Mouse (Mus musculus) embryonic stem cell, embryonic (primary cell): ENCODE data around the gene Fam161a.

Experiments
- CTCF ChIA-PET, 4 experiments: fragments of 300-600 bp in 2 of 4; fragments of 350-600 bp in 2 of 4; sonication (Branson Sonifier 250); formaldehyde crosslinking; loops; one replicate each; lab custom pipeline; 2022; ENCODE audit warnings: inconsistent platforms in 2 of 4; lab: Charles Lee
- POLR2A ChIA-PET, 4 experiments: fragments of 300-600 bp in 2 of 4; fragments of 350-600 bp in 2 of 4; sonication (Branson Sonifier 250); formaldehyde crosslinking; loops; one replicate each; lab custom pipeline; 2022; ENCODE audit warnings: antibody characterized with exemption in 4 of 4, inconsistent platforms in 1 of 4; lab: Charles Lee

Gene Fam161a

DNA sequence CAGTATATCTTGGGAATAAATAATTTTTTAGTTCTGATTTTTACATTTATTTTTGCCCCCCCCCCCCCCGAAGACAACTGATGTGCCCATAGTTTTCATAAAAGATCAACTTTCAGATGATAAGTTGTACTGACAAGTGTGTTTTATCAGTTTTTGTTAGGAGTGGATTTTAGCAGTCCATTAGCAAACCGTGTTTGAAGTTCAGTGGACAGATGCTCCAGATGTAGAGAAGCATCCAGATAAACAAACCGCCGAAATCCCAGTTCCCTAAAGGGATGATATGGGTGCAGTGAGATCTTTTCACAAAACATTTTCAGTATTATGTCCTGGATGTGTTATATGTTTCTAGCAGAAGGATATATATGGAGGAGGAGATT lies 1.5 kb downstream of the Fam161a start:
- POLR2A ChIA-PET, result interaction anchor here (0.7 to 14.0 kb wide), 36 partner anchors 9 to 657 kb away, joined by 3 to 427 read pairs (median 7); partner anchors contain the start of genes Cct4 (in 4 of the 4), Ahsa2 (in 2 of the 4), Commd1 (in 2 of the 4) and Gm28048 (in 2 of the 4)
- CTCF ChIA-PET, result interaction anchor here in 2 of 4 experiments (0.6 to 1.5 kb wide), 5 partner anchors 10 to 264 kb away, joined by 3 to 7 read pairs (median 4); no protein-coding TSS in a partner anchor

DNA sequence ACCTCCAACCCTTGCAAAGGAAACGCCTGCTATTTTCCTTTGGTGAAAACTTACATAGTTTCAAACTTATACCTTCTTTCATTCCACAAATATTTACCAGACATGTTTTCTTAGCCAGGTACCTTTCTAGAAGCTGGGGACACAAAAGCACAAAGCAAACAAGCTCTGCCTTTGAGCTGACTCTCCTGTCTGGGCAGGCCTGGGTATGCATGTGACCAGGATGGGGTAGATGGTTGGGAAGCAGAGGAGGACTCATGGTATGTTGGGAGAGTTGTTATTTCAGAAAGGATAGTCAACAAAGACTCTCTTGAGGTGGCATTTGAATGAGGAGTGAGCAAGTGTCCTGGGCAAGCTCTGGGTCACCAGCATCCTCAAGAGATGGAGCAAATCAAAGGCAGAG lies 5.8 kb downstream of the Fam161a start:
- ChIA-PET CTCF (interaction anchor here in 2 of 4 experiments (0.9 to 1.6 kb wide), 7 partner anchors 84 to 247 kb away, joined by 3 to 6 read pairs (median 4); partner anchors contain the start of gene Xpo1 (in 1 of the 2)), POLR2A (interaction anchor here in 2 of 4 experiments (0.8 to 1.3 kb wide), 6 partner anchors 11 to 112 kb away, joined by 3 read pairs; no protein-coding TSS in a partner anchor)

DNA sequence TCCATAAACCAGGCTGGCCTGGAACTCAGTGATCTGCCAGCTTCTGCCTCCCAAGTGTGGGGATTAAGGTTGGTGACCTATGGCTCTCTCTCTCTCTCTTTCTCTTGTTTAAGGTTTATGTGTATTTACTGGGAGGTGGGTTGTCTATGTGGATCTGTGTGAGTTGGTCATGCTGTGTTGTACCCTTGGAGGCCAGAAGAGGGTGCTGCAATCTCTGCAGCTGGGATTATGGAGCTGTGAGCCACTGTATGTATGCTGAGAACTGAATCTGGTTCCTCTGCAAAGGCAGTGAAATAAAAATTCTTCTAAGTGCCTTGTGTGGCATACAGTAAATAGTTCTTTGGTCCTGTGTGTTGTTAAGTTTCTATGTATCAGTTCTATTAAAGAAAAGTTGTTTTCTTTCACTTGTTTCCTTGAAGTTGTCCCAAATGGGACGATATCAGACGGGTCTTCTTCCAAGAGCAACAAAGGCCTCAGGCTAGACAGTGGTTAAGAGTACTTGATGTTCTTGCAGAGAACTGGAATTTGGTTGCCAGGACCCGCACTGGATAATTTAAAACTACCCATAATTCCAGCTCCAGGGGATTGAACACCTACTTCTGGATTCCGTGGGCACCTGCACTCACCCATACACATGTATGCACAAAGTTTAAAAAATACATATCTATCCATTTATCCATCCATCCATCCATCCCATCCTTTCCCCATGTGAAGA lies 6.4 kb downstream of the Fam161a start:
- POLR2A ChIA-PET, result interaction anchor here in 1 of 4 experiments (1.0 to 1.9 kb wide), 5 partner anchors 12 to 111 kb away, joined by 3 to 5 read pairs (median 3); no protein-coding TSS in a partner anchor
- CTCF ChIA-PET, result interaction anchor here in 2 of 4 experiments (0.6 to 1.6 kb wide), 11 partner anchors 34 to 246 kb away, joined by 3 to 6 read pairs (median 4); partner anchors contain the start of gene Xpo1 (in 1 of the 2)

DNA sequence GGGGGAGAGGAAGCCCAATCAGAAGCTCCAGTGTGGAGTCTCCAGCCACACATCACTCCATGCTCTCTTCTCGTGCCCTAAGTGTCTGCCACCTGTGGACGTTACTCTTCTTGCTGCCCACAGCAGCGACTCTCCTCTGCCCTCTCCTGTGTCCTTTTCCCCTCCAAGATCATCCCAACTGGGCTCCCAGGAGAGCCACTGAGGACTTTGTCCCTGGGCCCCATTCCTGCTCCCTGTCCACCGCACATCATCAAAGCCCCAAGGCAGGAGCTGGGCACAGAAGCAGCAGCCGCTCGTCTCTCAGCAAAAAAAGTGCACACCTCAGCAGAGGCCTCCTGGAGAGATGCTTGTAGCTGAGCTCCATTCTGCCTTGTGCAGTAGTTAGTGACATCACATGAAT lies 7.7 kb downstream of the Fam161a start:
- POLR2A ChIA-PET, result interaction anchor here in 2 of 4 experiments (0.7 to 1.9 kb wide), 5 partner anchors 13 to 100 kb away, joined by 3 to 5 read pairs (median 3); no protein-coding TSS in a partner anchor
- CTCF ChIA-PET, result interaction anchor here in 2 of 4 experiments (0.7 to 1.3 kb wide), 2 partner anchors 11 to 157 kb away, joined by 3 to 4 read pairs; no protein-coding TSS in a partner anchor

DNA sequence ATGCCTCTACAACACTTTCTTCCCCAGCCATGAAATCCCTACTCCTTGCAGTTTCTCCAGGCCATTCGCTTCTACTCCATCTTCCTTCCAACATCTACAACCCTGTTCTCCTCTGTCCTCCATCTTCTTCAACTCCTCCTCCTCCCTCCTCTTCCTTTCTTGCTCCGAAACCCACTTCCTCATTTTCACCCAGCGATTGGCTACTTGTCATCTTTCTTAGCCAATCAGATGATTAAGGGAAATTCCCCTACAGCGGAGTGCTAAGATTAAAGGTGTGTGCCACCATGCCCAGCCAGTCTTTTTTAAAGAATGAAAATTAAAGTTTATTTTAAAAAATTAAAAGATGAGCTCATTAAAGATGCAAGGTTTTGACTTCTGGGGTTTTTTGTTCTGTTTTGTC lies 10.6 kb downstream of the Fam161a start:
- CTCF ChIA-PET, result interaction anchor here in 3 of 4 experiments (0.6 to 1.4 kb wide), 3 partner anchors 8 to 107 kb away, joined by 3 read pairs; partner anchors contain the start of gene Fam161a (in 1 of the 3)

DNA sequence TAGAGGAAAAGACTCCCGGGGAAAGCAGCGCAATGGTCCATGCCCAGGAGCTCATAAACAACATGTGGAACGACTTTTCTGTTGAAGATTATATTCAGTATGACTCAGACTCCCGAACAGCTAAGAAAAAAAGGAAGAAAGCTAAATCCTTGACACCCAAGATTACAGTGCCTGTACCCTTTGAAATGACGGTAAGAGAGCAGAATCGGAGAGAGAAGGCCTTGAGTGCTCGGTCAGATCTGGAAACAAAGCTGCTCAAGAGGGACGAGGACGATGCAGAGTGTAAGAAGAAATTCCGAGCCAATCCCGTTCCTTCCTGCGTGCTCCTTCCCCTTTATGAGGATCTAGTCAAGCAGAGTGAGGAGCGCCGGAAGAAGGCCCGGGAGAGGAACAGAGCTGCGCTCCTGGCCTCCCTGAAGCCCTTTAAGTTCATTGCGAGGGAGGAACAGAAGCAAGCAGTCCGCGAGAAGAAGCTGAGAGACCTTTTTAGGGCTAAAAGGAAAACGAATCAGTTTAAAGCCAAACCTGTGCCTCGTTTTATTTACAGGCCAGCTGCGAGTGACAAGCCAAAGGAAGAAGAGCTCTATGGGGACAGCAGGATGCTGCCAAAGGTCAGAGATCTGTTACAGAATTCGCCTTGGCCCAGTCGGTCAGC lies 12.9 kb downstream of the Fam161a start:
- POLR2A ChIA-PET, result interaction anchor here (0.7 to 5.2 kb wide), 36 partner anchors 8 to 262 kb away, joined by 3 to 28 read pairs (median 4); partner anchors contain the start of genes Fam161a (in 3 of the 4), Cct4 (in 2 of the 4) and Xpo1 (in 2 of the 4)
- CTCF ChIA-PET, result interaction anchor here in 1 of 4 experiments (1.1 to 1.6 kb wide), 2 partner anchors 27 to 45 kb away, joined by 3 read pairs; no protein-coding TSS in a partner anchor

More for the DNA sequence above, 10.6 kb downstream of the Fam161a start:
- POLR2A ChIA-PET, result interaction anchor here in 3 of 4 experiments (0.6 to 5.2 kb wide), 12 partner anchors 10 to 239 kb away, joined by 3 to 28 read pairs (median 4); partner anchors contain the start of genes Cct4 (in 1 of the 3), Fam161a (in 1 of the 3) and Xpo1 (in 1 of the 3)

DNA sequence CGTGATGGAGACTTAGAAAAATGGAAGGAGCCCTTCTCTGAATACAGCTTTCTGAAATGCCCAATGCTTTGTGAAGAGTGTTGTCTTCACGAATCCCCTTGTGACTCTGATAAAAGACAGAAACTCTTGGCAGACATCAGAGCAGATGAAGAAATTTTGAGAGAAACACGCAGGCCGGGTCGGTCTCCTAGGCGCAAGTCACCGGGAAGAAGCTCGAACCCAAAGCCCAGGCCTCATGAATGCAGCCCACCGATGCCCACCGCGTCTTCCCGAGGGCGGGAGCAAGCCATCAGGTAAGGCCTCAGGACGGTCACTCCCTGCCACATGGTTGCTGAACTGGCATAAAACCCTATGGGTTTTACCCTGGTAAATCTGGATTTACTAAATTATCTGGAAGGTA lies 13.5 kb downstream of the Fam161a start:
- POLR2A ChIA-PET, result interaction anchor here (0.6 to 5.2 kb wide), 34 partner anchors 9 to 800 kb away, joined by 3 to 28 read pairs (median 5); partner anchors contain the start of genes Fam161a (in 3 of the 4), Cct4 (in 2 of the 4) and Xpo1 (in 2 of the 4)
- CTCF ChIA-PET, result interaction anchor here in 1 of 4 experiments (1.6 kb wide), 1 partner anchor 44 kb away, joined by 3 read pairs; no protein-coding TSS in a partner anchor

DNA sequence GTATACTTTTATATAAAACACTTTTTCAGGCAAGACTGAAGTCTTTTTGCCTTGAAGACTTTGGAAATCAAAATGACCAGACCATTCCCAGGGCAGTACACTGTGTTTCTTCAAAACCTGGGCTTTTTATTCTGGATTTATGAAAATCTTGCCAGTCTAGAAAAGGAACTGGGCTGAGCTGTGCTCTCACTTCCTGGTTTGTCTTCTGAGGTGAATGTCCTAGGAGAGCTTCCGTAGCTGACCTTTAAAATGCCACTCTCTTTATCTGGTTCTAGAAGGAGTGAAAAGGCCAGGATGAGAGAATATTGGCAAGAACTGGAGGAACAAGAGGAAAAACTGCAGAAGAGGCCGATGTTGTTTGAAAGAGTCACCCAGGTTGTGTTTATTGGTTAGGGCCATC lies 15.8 kb downstream of the Fam161a start:
- CTCF ChIA-PET, result no interaction called here
- POLR2A ChIA-PET, result interaction anchor here in 2 of 4 experiments (0.9 to 1.2 kb wide), 3 partner anchors 10 to 102 kb away, joined by 3 read pairs; no protein-coding TSS in a partner anchor

DNA sequence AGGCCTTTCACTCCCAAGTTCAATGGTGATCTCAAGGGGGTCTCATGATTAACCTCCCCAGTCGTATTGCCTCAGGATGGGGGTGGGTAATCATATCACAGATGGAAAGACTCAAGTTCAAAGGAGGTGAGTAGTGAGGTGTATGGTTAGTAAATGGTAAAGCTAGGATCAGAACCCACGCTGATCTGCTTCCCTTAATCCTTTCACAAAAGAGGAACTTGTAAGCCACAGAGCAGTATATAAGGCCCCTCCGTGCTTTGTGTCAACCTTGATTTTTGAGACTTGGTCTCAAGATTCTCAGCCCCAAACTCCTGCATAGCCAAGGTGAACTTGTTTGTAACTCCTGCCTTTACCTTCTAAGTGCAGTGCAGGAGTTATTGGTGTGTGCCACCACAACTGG lies 16.8 kb downstream of the Fam161a start:
- CTCF ChIA-PET, result no interaction called here
- POLR2A ChIA-PET, result interaction anchor here in 2 of 4 experiments (1.0 to 1.2 kb wide), 4 partner anchors 14 to 231 kb away, joined by 3 to 4 read pairs (median 3); no protein-coding TSS in a partner anchor

DNA sequence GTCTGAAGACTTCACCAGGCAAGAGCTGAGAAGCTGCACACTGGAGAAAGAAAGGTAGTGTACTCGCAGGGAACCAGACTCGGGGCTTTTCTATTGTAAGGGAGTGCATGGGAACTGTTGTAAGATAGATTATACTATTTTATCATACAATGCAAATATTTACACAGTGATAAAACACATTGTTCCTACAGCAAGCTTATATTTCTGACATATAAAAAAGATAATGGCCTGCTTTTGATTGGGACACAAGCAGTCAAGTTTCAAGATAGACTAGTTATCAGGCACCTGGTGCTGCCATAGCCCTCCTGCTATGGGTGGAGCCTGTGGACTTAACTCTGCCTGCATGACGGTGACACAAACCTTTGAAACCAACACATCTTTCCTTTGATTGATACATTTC lies 21.6 kb downstream of the Fam161a start:
- POLR2A ChIA-PET, result interaction anchor here in 2 of 4 experiments (0.6 to 2.1 kb wide), 7 partner anchors 9 to 36 kb away, joined by 3 to 9 read pairs (median 4); partner anchors contain the start of gene Fam161a (in 1 of the 2)

DNA sequence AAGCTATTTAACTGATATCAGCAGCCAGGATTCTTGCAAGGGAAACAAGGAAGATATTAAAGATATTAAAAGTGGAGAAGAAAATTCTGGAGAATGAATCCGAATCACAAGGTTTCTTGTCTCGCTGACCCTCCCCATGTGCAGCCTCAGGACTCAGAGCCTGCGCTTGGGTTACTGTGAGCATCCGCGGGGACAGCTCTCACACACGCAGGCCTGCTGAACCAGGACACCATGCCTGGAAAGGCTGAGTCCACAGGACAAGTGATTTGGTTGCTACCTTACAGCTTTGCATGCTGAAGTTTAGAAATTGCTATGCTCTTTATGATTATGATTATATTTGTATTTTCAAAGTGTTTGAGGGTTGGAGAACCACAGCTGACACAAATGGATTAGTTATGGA lies 22.1 kb downstream of the Fam161a start:
- CTCF ChIA-PET, result no interaction called here
- POLR2A ChIA-PET, result interaction anchor here in 2 of 4 experiments (1.1 to 2.1 kb wide), 5 partner anchors 9 to 22 kb away, joined by 3 to 9 read pairs (median 4); partner anchors contain the start of gene Fam161a (in 1 of the 2)

More for the DNA sequence above, 21.6 kb downstream of the Fam161a start:
- CTCF ChIA-PET, result no interaction called here

DNA sequence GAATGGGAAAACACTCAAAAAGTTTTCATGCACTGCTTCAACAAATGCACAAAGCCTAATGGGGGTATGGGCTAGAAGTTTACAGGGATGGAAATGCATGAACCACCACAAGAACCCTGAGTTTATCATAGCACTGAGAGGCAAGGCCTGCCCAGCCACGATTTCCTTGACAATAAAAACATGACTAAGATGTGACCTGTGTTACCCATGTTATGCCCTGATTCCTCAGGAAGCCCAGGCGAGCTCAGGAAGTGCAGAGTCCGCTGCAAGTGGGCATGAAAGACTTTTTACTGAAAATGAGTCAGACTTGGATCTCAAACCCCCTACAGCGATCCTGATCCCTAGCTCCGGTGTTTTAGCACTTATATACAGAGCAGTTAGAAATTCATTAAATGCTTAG lies 39.9 kb downstream of the Fam161a start:
- POLR2A ChIA-PET, result interaction anchor here in 3 of 4 experiments (0.6 to 3.1 kb wide), 33 partner anchors 9 to 618 kb away, joined by 3 to 14 read pairs (median 5); partner anchors contain the start of genes Cct4 (in 1 of the 3), Fam161a (in 1 of the 3), Pex13 (in 1 of the 3) and Pus10 (in 1 of the 3)
- CTCF ChIA-PET, result interaction anchor here in 1 of 4 experiments (1.6 kb wide), 1 partner anchor 27 kb away, joined by 3 read pairs; no protein-coding TSS in a partner anchor

DNA sequence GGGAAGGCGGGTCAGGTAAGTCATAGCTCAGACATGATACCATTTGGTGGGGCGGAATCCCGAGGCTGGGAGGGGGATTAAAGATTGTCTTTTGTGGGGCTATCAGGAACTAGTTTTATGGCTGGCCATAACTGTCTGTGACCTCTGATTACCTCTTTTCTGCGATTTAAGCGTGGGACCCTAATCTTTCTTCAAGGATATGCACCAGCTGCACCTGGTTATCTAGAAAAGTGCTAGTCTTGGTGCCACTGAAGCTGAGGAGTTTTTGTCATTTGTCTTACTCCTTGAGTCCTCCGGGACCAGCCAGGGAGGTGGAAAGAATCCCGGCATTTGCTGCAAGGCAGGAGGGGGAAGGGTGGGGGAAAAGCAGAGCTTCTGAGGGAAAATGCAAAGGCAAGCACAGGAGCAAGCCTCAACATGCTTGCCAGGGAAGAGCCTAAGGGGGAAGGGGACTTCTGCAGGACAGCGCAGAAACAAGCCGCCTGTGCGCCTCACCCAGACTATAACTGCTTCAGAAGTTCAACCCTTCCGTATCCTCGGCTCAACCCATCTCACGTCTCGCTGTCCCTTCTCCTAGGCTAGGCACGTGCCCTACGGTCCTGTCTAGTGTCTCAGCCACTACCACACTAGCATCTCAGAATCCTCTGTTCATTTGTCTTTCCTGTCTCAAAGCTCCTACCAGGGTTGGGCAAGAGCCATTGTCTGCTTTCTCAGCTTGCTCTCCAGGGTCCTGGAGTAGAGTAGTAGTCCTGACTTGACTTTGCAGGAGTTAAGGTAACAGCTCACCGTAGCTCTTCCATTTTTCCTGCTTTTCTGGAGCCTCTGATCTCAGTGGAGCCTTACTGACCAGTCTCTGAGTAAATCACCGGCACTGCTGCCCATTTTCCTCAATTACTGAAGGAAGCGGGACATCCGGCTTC lies 40.6 kb downstream of the Fam161a start:
- POLR2A ChIA-PET, result interaction anchor here (0.5 to 3.1 kb wide), 47 partner anchors 8 to 618 kb away, joined by 3 to 14 read pairs (median 5); partner anchors contain the start of genes Fam161a (in 2 of the 4), Cct4 (in 1 of the 4), Pex13 (in 1 of the 4) and Pus10 (in 1 of the 4)

DNA sequence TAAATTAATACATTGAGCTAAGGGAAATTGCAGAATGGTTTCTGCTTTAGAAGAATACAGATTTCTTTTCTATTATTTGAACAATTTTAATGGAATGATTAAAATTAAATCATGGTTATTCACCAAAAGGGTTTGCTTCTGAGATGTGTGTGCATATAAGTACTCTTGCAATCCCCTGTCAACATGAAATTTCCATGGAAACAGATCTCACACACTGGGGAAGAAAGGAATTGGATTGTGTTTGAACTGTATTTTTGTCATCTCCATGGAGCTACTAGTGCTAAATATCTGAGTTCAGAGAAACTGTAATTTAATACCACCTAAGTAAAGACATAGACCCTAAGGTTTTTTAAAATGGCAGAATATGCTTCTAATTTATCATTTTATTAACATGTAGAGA lies 42.3 kb downstream of the Fam161a start:
- POLR2A ChIA-PET, result interaction anchor here in 2 of 4 experiments (1.2 to 3.1 kb wide), 12 partner anchors 9 to 59 kb away, joined by 3 to 14 read pairs (median 8); partner anchors contain the start of genes Cct4 (in 1 of the 2) and Fam161a (in 1 of the 2)
- CTCF ChIA-PET, result interaction anchor here in 1 of 4 experiments (0.6 kb wide), 1 partner anchor 45 kb away, joined by 16 read pairs; no protein-coding TSS in a partner anchor

More for the DNA sequence above, 40.6 kb downstream of the Fam161a start:
- CTCF ChIA-PET, result interaction anchor here in 3 of 4 experiments (0.5 to 1.6 kb wide), 5 partner anchors 28 to 386 kb away, joined by 3 to 8 read pairs (median 3); no protein-coding TSS in a partner anchor

DNA sequence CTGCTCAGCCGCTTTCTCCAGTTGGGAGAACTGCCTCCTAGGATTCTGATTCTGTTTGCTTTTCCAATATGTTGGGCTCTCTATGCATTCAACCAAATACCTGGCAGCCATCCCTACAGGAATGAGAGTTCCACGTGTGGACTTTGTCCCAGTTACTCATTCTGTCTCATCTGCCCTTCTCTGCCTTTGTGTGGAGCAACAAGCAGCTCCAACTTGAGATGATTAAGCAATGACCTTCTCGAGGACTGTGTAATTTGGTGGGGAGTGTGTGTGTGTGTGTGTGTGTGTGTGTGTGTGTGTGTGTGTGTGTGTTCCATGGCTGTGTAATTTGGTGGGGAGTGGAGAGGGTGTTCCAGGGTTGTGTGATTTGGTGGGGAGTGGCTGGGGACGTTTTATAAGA lies 45.0 kb downstream of the Fam161a start:
- ChIA-PET POLR2A (interaction anchor here in 3 of 4 experiments (0.5 to 2.7 kb wide), 6 partner anchors 12 to 242 kb away, joined by 3 to 10 read pairs (median 3); no protein-coding TSS in a partner anchor), CTCF (no interaction called here)

DNA sequence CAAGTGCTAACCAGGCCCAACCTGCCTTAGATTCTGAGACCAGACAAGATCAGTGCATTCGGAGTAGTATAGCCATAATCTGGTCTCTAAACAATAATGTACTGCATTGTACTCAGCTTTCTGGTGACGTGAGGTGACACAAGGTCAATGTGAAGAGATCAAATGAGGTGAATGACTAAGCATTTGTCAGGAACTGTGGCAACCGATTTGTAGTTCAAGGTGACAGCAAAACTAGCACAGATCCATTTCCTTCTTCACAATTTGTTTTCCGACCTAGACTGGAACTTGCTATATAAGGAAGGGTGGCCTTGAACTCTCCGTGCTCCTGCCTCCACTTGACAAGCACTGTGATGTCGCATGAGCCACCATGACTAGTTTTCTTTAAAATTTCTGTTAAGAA lies 55.8 kb downstream of the Fam161a start:
- ChIA-PET CTCF (no interaction called here), POLR2A (interaction anchor here in 3 of 4 experiments (0.6 to 5.0 kb wide), 9 partner anchors 10 to 73 kb away, joined by 3 to 25 read pairs (median 5); partner anchors contain the start of gene Cct4 (in 1 of the 3))
